Mouse (Mus musculus) mesoderm, embryonic 11.5 days (tissue): ENCODE data around the gene Olfr1198.

Experiments used
- DNase-seq: peaks from one replicate; pipeline ENCODE4 v3.0.0-alpha.2; 2012; ENCODE audit warnings: low read depth, low spot score

Olfr1198 gene

GRCm38 (mm10) chr2:88751270-88751669, at the start of gene Olfr1198:
Gene Olfr1198 (minus strand): TSS chr2:88751370.
- DNase-seq: no peak

DNA sequence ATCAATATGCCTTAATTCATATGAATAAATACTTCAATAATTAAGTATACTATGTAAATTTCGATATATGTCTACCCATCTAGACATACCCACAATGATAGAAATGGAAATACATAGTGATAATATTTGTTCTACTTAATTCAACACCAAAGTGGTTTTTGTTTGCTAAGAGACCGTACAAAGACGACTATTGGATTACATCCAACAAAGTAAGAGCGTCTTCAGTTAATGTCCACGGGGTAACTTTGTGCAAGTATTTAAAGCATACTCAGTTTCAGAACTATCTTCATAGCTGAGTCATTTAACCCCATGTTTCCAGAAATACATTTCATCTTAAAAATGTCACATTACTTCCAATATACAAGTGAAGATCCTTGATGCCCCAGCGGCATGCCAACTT, 41.6 kb upstream of the Olfr1198 start, which contains the start of gene Olfr1201:
TSS of gene Olfr1201 (plus strand) at position 301 of the 400 bp plus-strand sequence.
- DNase-seq: no peak

DNA sequence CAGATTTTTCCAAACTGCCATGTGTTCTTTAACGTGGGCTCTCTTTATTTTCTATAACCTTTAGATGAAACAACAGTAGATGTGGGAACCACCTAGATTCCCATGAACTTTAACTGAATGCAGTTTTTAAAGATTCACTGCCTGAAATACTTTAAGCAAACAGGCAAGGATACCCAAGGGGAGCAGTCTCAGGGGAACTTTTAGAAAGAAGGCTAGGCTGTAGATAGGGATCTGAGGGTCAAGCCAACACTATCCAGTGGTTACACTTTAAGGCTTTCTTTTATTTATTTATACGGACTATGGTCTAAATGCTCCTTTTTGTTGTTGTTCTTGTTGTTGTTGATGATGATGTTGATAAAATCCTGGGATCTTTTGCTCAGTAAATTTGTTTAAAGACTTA, 19.2 kb upstream of the Olfr1198 start, which contains the start of gene Olfr1200:
TSS of gene Olfr1200 (minus strand) at position 101 of the 400 bp plus-strand sequence.
- DNase-seq: no peak

GRCm38 (mm10) chr2:88760369-88760768, 9.2 kb upstream of the Olfr1198 start, which contains the start of gene Olfr1199:
Gene Olfr1199 (minus strand): TSS chr2:88760469.
- no peak for DNase-seq

- no peak for DNase-seq
Measured at GRCm38 (mm10) chr2:88743379-88743778, 7.8 kb downstream of the Olfr1198 start.

GRCm38 (mm10) chr2:88732266-88732665, 18.9 kb downstream of the Olfr1198 start, which contains the start of gene Olfr1197:
Gene Olfr1197 (minus strand): TSS chr2:88732366.
- DNase-seq: no peak

DNA sequence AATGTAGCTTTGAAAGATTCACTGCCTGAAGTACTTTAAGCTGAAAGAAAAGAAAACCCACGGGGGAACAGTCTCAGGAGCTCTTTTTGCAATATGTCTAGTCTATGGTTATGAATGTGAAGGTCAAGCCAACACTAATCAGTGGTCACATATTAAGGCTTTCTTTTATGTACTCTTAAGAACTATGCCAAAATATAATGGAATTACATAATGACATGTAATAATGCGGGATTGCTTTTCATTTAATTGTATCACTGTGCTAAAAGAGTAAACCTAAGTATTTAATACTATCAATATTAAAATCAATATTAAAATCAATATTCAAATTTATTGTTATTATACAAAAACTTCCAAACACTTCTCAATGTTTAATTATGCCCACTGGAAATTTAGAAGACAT, 46.7 kb downstream of the Olfr1198 start, which contains the start of gene Olfr1196:
TSS of gene Olfr1196 (minus strand) at position 101 of the 400 bp plus-strand sequence.
- no peak for DNase-seq
